Mouse (Mus musculus) stomach, postnatal 0 days (tissue): ENCODE measurements around the gene Fshr. TPM values are rescaled to one million over a fixed set of nuclear protein-coding genes. Genes with fewer than 3 reads are reported as not detected.
"Not testable (repeated sequence)": the region's sequence is repeated elsewhere in the genome, so short reads cannot be mapped to it uniquely, and the experiment has no call there.

Source experiments
- ATAC-seq: fragments of 200-750 bp; cut with Nextera tagmentation; 2 replicates; pipeline ENCODE4 v1.8.0; 2017; ENCODE audit not compliant: low FRiP score, low TSS enrichment
- DNase-seq: peaks from one replicate; pipeline ENCODE4 v3.0.0-alpha.2; 2016; ENCODE audit warnings: low spot score
- H3K27ac ChIP-seq: fragments of 300-500 bp; sonication (generic); replicated peaks from 2 replicates; pipeline ENCODE4 v1.5.1; 2014; ENCODE audit warnings: mild to moderate bottlenecking, control low read depth
- H3K27me3 ChIP-seq: fragments of 300-500 bp; sonication (generic); 2 replicates; pipeline ENCODE4 v1.6.1; 2014; ENCODE audit warnings: low read length; ENCODE audit not compliant: control insufficient read depth, insufficient read depth
- H3K36me3 ChIP-seq: fragments of 300-500 bp; sonication (generic); 2 replicates; pipeline ENCODE4 v1.6.1; 2014; ENCODE audit warnings: low read length, mixed read lengths; ENCODE audit not compliant: control insufficient read depth, insufficient read depth
- H3K4me1 ChIP-seq: fragments of 300-500 bp; sonication (generic); replicated peaks from 2 replicates; pipeline ENCODE4 v1.6.1; 2014; ENCODE audit warnings: antibody characterized with exemption; ENCODE audit not compliant: control insufficient read depth, insufficient read depth
- H3K4me2 ChIP-seq: fragments of 300-500 bp; sonication (generic); replicated peaks from 2 replicates; pipeline ENCODE4 v1.6.1; 2014; ENCODE audit warnings: low read depth, mild to moderate bottlenecking, control low read depth, moderate library complexity
- H3K4me3 ChIP-seq: fragments of 300-500 bp; sonication (generic); 2 replicates; pipeline ENCODE4 v1.5.1; 2014; ENCODE audit warnings: low read depth, low read length, control low read depth
- H3K9ac ChIP-seq: fragments of 300-500 bp; sonication (generic); 2 replicates; pipeline ENCODE4 v1.6.1; 2014; ENCODE audit warnings: mild to moderate bottlenecking, low read length, control low read depth, mixed read lengths
- H3K9me3 ChIP-seq: fragments of 300-500 bp; sonication (generic); 2 replicates; pipeline ENCODE4 v1.6.1; 2016; ENCODE audit warnings: low read length; ENCODE audit not compliant: control insufficient read depth
- CTCF ChIP-seq: IDR thresholded peaks from 2 replicates; pipeline ENCODE4 v1.5.1; 2016; ENCODE audit warnings: antibody characterized with exemption, low read depth, mild to moderate bottlenecking, moderate library complexity
- EP300 ChIP-seq: optimal IDR thresholded peaks from 2 replicates; pipeline ENCODE3; 2016; ENCODE audit warnings: antibody characterized with exemption
- WGBS: fragments of 180-500 bp; shearing (Covaris S2); extraction: QIAGEN DNeasy Blood & Tissue Kit; methylation state at CpG from one replicate; pipeline ENCODE4 v1.1.7; 2014; 5-methylcytosine and 5-hydroxymethylcytosine counted together
- polyA plus RNA-seq: library from polyadenylated mRNA; unstranded; fragments of >200 nt; fragmentation: Nextera tagmentation; extraction: Ambion mirVana; gene quantifications from 2 replicates; pipeline ENCODE4 v1.2.1, GENCODE M21; 2015

Fshr gene
- polyA plus RNA-seq = not detected in 2 replicates

- DNase-seq = no peak
- H3K4me2 ChIP-seq = no peak within 1 kb of the TSS
- H3K27ac ChIP-seq = no peak within 1 kb of the TSS
- no peak within 1 kb of the TSS for H3K4me3 ChIP-seq
- H3K4me1 ChIP-seq = no peaks in the 10 kb centered on the region
- H3K36me3 ChIP-seq = no peaks in the 10 kb centered on the region
- no peaks in the 10 kb centered on the region for H3K9me3 ChIP-seq
- 84% methylated on average over 6 of the region's 6 CpGs for WGBS
- H3K27me3 ChIP-seq = no peaks in the 10 kb centered on the region
- H3K9ac ChIP-seq = no peak within 1 kb of the TSS
- TF ChIP-seq EP300 = no peak
- TF ChIP-seq CTCF = no peak
- no peak for ATAC-seq
Measured at GRCm38 (mm10) chr17:89200575-89200974, at the start of gene Fshr. TSS of gene Fshr (minus strand) at chr17:89200675.

DNA sequence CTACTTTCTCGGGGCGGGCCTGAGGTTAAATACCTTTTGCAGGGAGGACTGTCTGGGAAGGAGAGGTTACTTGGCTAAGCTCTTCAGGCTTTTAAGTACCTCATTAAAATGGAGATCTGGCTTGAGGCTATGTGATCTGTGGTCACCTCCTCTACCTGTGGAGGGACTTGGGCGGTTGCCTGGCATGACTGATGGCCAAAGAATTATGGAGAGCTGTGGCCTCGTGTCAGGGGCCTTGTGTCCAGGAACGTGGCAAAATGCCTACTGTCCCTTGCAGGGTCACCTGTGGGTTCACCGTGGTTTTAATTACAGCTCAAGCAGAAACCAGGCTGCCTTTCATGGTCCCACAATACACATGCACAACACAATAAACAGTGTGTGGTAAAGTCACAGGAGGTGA lies 1.7 kb upstream of the Fshr start:
- H3K4me1 ChIP-seq = no peaks in the 10 kb centered on the region
- DNase-seq = no peak
- no peak for TF ChIP-seq CTCF
- TF ChIP-seq EP300 = no peak
- H3K36me3 ChIP-seq = no peaks in the 10 kb centered on the region
- no peaks in the 10 kb centered on the region for H3K9me3 ChIP-seq
- no peak for ATAC-seq
- no peak overlapping the region for H3K27ac ChIP-seq
- H3K9ac ChIP-seq = no peak overlapping the region
- H3K4me2 ChIP-seq = no peak overlapping the region
- no peak overlapping the region for H3K4me3 ChIP-seq
- WGBS = 80% methylated on average over 6 of the region's 6 CpGs
- no peaks in the 10 kb centered on the region for H3K27me3 ChIP-seq

DNA sequence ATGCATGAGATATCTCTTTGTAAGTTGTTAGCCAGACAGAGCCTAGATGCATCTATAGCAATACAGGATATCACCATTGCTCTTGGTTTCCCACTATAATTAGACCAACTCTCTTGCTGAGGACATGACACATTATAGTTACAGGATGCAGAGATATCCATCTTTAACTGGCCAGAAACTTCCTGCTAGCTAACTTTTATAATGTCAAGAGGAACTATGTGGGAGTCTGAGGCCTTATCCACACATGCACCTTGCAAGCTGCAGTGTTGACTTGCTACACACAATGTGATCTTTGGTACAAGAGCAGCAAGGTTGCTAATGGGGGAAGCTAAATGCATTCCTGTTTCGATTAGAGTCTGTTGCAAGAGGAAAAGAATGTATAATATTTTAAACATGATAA lies 26.9 kb downstream of the Fshr start:
- Histone ChIP-seq H3K9ac (no peak overlapping the region), H3K27me3 (no peaks in the 10 kb centered on the region), H3K4me1 (no peaks in the 10 kb centered on the region), H3K4me2 (no peak overlapping the region), H3K4me3 (no peak overlapping the region), H3K36me3 (no peaks in the 10 kb centered on the region), H3K9me3 (no peaks in the 10 kb centered on the region), H3K27ac (no peak overlapping the region)
- 80% methylated on average over 1 of the region's 1 CpGs for WGBS
- DNase-seq (no peak), ATAC-seq (no peak)
- TF ChIP-seq EP300 (no peak), CTCF (no peak)

DNA sequence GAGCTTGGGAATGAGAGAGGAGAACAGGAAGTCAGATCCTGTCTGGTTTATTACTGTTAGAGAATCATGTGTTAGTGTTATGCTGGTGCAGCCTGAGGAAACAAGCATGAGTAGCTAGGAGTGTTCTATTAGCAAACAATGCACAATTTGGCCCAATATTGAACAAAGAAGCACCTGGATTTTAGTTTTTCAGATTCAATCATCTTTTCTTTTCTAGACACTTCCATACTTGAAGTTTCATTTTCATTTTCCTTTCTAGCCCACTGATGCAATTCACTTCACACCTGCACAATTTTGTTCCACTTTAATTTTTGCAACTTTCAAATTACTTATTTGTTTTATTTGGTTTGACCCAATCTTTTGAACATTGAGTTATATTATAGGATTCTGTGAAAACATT lies 35.7 kb downstream of the Fshr start:
- no peaks in the 10 kb centered on the region for H3K9me3 ChIP-seq
- no peak overlapping the region for H3K27ac ChIP-seq
- no peaks in the 10 kb centered on the region for H3K27me3 ChIP-seq
- H3K36me3 ChIP-seq = no peaks in the 10 kb centered on the region
- no peak overlapping the region for H3K4me3 ChIP-seq
- DNase-seq (no peak), ATAC-seq (no peak)
- H3K4me2 ChIP-seq = no peak overlapping the region
- no peak for TF ChIP-seq CTCF
- TF ChIP-seq EP300 = no peak
- H3K9ac ChIP-seq = no peak overlapping the region
- H3K4me1 ChIP-seq = no peaks in the 10 kb centered on the region

DNA sequence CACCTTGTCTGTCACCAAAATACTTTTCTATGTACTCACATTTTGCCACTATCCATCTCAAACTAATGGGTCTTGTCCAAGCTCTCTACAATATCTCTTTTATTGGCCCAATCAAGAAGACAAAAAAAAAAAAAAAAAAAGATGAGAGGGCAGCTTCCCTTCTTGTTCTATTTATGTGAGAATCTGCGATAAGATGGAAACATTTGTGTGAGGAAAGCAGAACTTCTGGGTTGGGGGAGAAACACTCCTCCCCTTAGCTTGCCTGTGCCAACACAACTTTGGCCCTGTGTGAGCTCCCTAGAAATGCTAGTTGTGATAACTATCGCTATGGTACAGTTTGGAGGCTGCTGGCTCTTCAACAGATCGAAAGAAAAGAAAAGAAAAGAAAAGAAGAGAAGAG lies 38.0 kb downstream of the Fshr start:
- DNase-seq = no peak
- 86% methylated on average over 3 of the region's 3 CpGs for WGBS
- TF ChIP-seq CTCF = no peak
- no peak for TF ChIP-seq EP300
- Histone ChIP-seq H3K36me3 (no peaks in the 10 kb centered on the region), H3K27ac (no peak overlapping the region), H3K4me1 (no peaks in the 10 kb centered on the region), H3K27me3 (no peaks in the 10 kb centered on the region), H3K4me2 (no peak overlapping the region), H3K9me3 (no peaks in the 10 kb centered on the region), H3K4me3 (no peak overlapping the region), H3K9ac (no peak overlapping the region)
- no peak for ATAC-seq

DNA sequence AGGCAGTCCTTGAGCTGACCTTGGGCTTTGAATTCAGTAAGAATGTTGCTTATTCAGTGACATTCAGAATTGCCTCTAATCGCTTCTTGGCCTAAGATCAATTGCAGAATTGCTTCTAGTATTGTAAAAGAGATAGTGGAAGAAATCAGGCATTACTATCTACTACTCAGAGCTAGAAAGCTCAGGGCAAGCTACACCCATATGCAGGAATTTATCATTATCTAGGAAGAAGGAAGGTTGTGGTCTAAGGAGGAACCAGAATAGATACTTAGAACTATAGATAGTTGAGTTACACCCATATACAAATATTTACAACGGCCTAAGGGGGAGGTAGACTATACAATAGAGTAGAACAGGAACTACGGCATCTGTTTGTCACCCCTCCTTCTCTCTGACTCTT lies 41.1 kb downstream of the Fshr start:
- H3K27me3 ChIP-seq, DNase-seq, H3K9me3 ChIP-seq, H3K4me1 ChIP-seq, H3K4me2 ChIP-seq, H3K36me3 ChIP-seq, H3K4me3 ChIP-seq, ATAC-seq, H3K27ac ChIP-seq, H3K9ac ChIP-seq: not testable (repeated sequence)
- 71% methylated on average over 3 of the region's 3 CpGs for WGBS
